Mouse (Mus musculus): Measurements from ENCODE around the gene Cyren.

The Cyren gene

GRCm38 (mm10) chr6:34877509-34878321 lies at the start of gene Cyren:
Cyren (minus strand) TSS chr6:34878060.
- peak; percentile 76 to 88 for DNase-seq (ENCODE audit: low read depth in 1 of 2, low spot score in 2 of 2)

- DNase-seq (ENCODE audit: low read depth in 1 of 2, low spot score in 2 of 2): no peak
Observed at GRCm38 (mm10) chr6:34927594-34927993, 49.7 kb upstream of the Cyren start.

GRCm38 (mm10) chr6:34927156-34927555 lies 49.3 kb upstream of the Cyren start:
- DNase-seq (ENCODE audit: low read depth in 1 of 2, low spot score in 2 of 2): peak in 1 of 2 experiments; percentile 46

GRCm38 (mm10) chr6:34921941-34922340 lies 44.1 kb upstream of the Cyren start:
- peak in 1 of 2 experiments; percentile 21 for DNase-seq (ENCODE audit: low read depth in 1 of 2, low spot score in 2 of 2)

- no peak for DNase-seq (ENCODE audit: low read depth in 1 of 2, low spot score in 2 of 2)
Observed at GRCm38 (mm10) chr6:34920631-34921030, 42.8 kb upstream of the Cyren start.

- DNase-seq (ENCODE audit: low read depth in 1 of 2, low spot score in 2 of 2): no peak
Observed at GRCm38 (mm10) chr6:34919956-34920355, 42.1 kb upstream of the Cyren start, which contains the start of gene Stra8. Stra8 (plus strand) TSS chr6:34920163.

- DNase-seq (ENCODE audit: low read depth in 1 of 2, low spot score in 2 of 2): no peak
Observed at GRCm38 (mm10) chr6:34919146-34919545, 41.3 kb upstream of the Cyren start.

- DNase-seq (ENCODE audit: low read depth in 1 of 2, low spot score in 2 of 2): no peak
Observed at GRCm38 (mm10) chr6:34914462-34914861, 36.6 kb upstream of the Cyren start.

- DNase-seq (ENCODE audit: low read depth in 1 of 2, low spot score in 2 of 2): no peak
Observed at GRCm38 (mm10) chr6:34913341-34914040, 35.6 kb upstream of the Cyren start.

- peak; percentile 76 to 88 for DNase-seq (ENCODE audit: low read depth in 1 of 2, low spot score in 2 of 2)
Observed at GRCm38 (mm10) chr6:34910371-34911219, 32.7 kb upstream of the Cyren start, which contains the start of gene Wdr91. Wdr91 (minus strand) TSS chr6:34910876.

GRCm38 (mm10) chr6:34909631-34910345 lies 31.9 kb upstream of the Cyren start:
- no peak for DNase-seq (ENCODE audit: low read depth in 1 of 2, low spot score in 2 of 2)

GRCm38 (mm10) chr6:34907696-34908260 lies 29.9 kb upstream of the Cyren start:
- DNase-seq (ENCODE audit: low read depth in 1 of 2, low spot score in 2 of 2): peak; percentile 38 to 60

- DNase-seq (ENCODE audit: low read depth in 1 of 2, low spot score in 2 of 2): no peak
Observed at GRCm38 (mm10) chr6:34907121-34907614, 29.3 kb upstream of the Cyren start.

GRCm38 (mm10) chr6:34906661-34907060 lies 28.8 kb upstream of the Cyren start:
- no peak for DNase-seq (ENCODE audit: low read depth in 1 of 2, low spot score in 2 of 2)

- no peak for DNase-seq (ENCODE audit: low read depth in 1 of 2, low spot score in 2 of 2)
Observed at GRCm38 (mm10) chr6:34906125-34906524, 28.3 kb upstream of the Cyren start.

GRCm38 (mm10) chr6:34904361-34904760 lies 26.5 kb upstream of the Cyren start:
- no peak for DNase-seq (ENCODE audit: low read depth in 1 of 2, low spot score in 2 of 2)

- no peak for DNase-seq (ENCODE audit: low read depth in 1 of 2, low spot score in 2 of 2)
Observed at GRCm38 (mm10) chr6:34903851-34904250, 26.0 kb upstream of the Cyren start.

- no peak for DNase-seq (ENCODE audit: low read depth in 1 of 2, low spot score in 2 of 2)
Observed at GRCm38 (mm10) chr6:34903441-34903840, 25.6 kb upstream of the Cyren start.

- DNase-seq (ENCODE audit: low read depth in 1 of 2, low spot score in 2 of 2): no peak
Observed at GRCm38 (mm10) chr6:34902578-34902977, 24.7 kb upstream of the Cyren start.

- DNase-seq (ENCODE audit: low read depth in 1 of 2, low spot score in 2 of 2): no peak
Observed at GRCm38 (mm10) chr6:34901911-34902444, 24.1 kb upstream of the Cyren start.

Data from monocyte, adult 2 months (primary cell).